Mouse (Mus musculus) heart, adult 2 months (tissue): Measurements from ENCODE around the gene Slc41a3. TPM values are rescaled to one million over a fixed set of nuclear protein-coding genes. Genes with fewer than 3 reads are reported as not detected.
A peak's percentile ranks its signal among the peaks of the same experiment; 100 is the strongest.

Experiments
- DNase-seq, 2 experiments: peaks; one replicate each; pipeline ENCODE4 v3.0.0; 2021
- H3K27ac ChIP-seq: fragments of 200-600 bp; 2 replicates; pipeline ENCODE4 v1.8.1; 2022
- H3K27me3 ChIP-seq: fragments of 200-500 bp; 2 replicates; pipeline ENCODE4 v1.6.1; 2012; ENCODE audit warnings: mild to moderate bottlenecking, low read length, inconsistent platforms, mixed read lengths; ENCODE audit not compliant: control insufficient read depth, insufficient read depth
- H3K36me3 ChIP-seq: fragments of 200-500 bp; 2 replicates; pipeline ENCODE4 v1.6.1; 2012; ENCODE audit warnings: low read length, inconsistent platforms; ENCODE audit not compliant: control insufficient read depth, insufficient read depth
- H3K4me1 ChIP-seq: fragments of 200-500 bp; 2 replicates; pipeline ENCODE4 v1.6.1; 2011; ENCODE audit warnings: low read length; ENCODE audit not compliant: control insufficient read depth, insufficient read depth
- H3K4me3 ChIP-seq: fragments of 200-600 bp; 2 replicates; pipeline ENCODE4 v1.8.1; 2022
- H3K79me2 ChIP-seq: fragments of 200-500 bp; replicated peaks from 2 replicates; pipeline ENCODE4 v1.6.1; 2012; ENCODE audit warnings: mild to moderate bottlenecking, inconsistent platforms, low read length, moderate library complexity, mixed read lengths; ENCODE audit not compliant: control insufficient read depth, insufficient read depth
- H3K9ac ChIP-seq: fragments of 200-500 bp; 2 replicates; pipeline ENCODE4 v1.6.1; 2012; ENCODE audit warnings: low read depth, mild to moderate bottlenecking, control low read depth, inconsistent platforms, low read length, mixed read lengths
- CTCF ChIP-seq: fragments of 200-600 bp; IDR thresholded peaks from 2 replicates; pipeline ENCODE4 v1.8.1; 2022; ENCODE audit warnings: antibody characterized with exemption, mild to moderate bottlenecking, moderate library complexity
- EP300 ChIP-seq: fragments of 200-500 bp; IDR thresholded peaks from 2 replicates; pipeline ENCODE4 v1.6.1; 2011; ENCODE audit warnings: low read depth, low read length, control low read depth; ENCODE audit not compliant: insufficient read depth
- POLR2A ChIP-seq: fragments of 200-500 bp; IDR thresholded peaks from 2 replicates; pipeline ENCODE4 v1.6.1; 2011; ENCODE audit warnings: mild to moderate bottlenecking, low read depth, low read length, control low read depth; ENCODE audit not compliant: insufficient read depth
- WGBS: fragments of 180-500 bp; shearing (Covaris S2); methylation state at CpG from one replicate; pipeline ENCODE4 v1.1.7; 2018; 5-methylcytosine and 5-hydroxymethylcytosine counted together
- intact Hi-C: fragments of 180-260 bp; cut with DNase I; formaldehyde crosslinking; loops from one replicate; pipeline ENCODE4 v1.15.1; 2025
- polyA plus RNA-seq: library from polyadenylated mRNA; depleted of rRNA; stranded (reverse); fragments of >200 nt; gene quantifications from 2 replicates; pipeline ENCODE4 v1.2.3, GENCODE M21; 2012
- total RNA-seq, 2 experiments: library from RNA; stranded (reverse); gene quantifications; 2 replicates each; pipeline ENCODE4 v1.2.3; 2021

Gene Slc41a3
- total and polyA plus RNA-seq, 3 experiments = 91.9 to 139 (median 100) TPM

DNA sequence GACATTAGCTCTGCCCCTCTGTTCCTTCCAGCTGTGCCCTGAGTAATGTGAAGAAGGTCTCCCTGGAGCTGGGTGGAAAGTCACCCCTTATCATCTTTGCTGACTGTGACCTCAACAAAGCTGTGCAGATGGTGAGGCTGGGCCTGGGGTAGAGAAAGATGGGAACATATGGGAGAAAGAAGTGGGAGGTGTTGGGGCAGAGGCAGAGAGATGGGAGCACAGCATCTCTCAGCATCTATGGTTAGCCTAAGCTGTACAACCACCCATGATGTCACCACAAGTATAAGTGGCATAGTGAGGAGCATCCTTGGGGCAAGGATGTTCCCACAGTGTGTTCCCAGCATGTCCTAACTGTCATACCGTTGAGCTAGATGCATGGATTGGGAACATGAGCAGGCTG lies 13.8 kb upstream of the Slc41a3 start:
- intact Hi-C loops = no loop called here
- 88% methylated on average over 1 of the region's 1 CpGs for WGBS
- TF ChIP-seq POLR2A = no peak
- no peak for TF ChIP-seq CTCF
- TF ChIP-seq EP300 = no peak
- H3K4me3 ChIP-seq = no peak overlapping the region
- DNase-seq = no peak
- H3K36me3 ChIP-seq = no peaks in the 10 kb centered on the region
- no peak overlapping the region for H3K9ac ChIP-seq
- no peaks in the 10 kb centered on the region for H3K4me1 ChIP-seq
- H3K27ac ChIP-seq = no peak overlapping the region
- no peaks in the 10 kb centered on the region for H3K27me3 ChIP-seq
- H3K79me2 ChIP-seq = no peaks in the 10 kb centered on the region

DNA sequence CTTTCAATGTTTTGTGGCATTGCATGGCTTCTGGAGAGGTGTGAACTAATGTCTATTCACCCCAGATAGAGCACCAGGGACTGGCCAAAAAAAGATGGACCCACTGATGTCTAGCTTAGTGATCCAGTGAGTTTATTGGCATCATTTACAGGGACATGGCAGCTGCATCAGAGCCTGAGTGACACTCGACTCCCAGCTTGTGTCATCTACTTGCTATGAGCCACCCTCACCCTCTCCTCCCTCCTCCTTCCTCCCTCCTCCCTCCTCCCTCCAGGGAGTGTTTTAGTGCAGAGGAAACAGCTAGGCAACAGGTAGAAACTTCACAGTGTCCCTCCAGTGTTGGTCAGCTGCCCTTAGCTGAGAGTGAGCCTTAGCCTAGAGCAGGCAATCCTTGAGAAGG lies 9.6 kb upstream of the Slc41a3 start:
- H3K79me2 ChIP-seq = no peaks in the 10 kb centered on the region
- no peak overlapping the region for H3K27ac ChIP-seq
- intact Hi-C loops = no loop called here
- H3K4me1 ChIP-seq = peaks cover 2% of the 10 kb centered on the region; the same call in 1 of the 2 replicates
- H3K9ac ChIP-seq = no peak overlapping the region
- no peaks in the 10 kb centered on the region for H3K36me3 ChIP-seq
- no peak for DNase-seq
- H3K27me3 ChIP-seq = no peaks in the 10 kb centered on the region
- WGBS = 85% methylated on average over 1 of the region's 1 CpGs
- TF ChIP-seq POLR2A (no peak), EP300 (no peak), CTCF (no peak)
- H3K4me3 ChIP-seq = no peak overlapping the region

DNA sequence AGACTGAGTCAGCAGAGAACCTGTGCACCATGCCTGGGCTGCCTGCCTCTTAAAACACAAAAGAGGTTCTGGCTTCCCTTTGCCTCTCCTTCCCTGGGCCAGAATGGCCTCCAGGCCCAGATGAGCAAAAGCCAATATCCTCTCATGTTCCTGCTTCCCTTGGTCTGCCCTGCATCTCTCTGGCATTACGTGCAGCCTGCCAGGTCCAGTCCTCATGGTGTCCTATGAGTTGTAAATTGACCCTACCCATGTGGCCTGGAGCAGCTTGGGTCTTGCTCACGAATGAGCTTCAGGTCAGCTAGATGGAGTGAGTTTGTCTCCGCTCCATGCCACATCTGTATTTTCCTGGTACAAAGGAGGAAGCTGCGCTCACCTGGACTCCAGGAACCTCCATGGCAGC lies 7.5 kb upstream of the Slc41a3 start:
- TF ChIP-seq POLR2A (no peak), EP300 (no peak), CTCF (no peak)
- WGBS = 84% methylated on average over 4 of the region's 4 CpGs
- no peaks in the 10 kb centered on the region for H3K27me3 ChIP-seq
- no peaks in the 10 kb centered on the region for H3K79me2 ChIP-seq
- H3K4me1 ChIP-seq = peaks cover 2% of the 10 kb centered on the region; the same call in 1 of the 2 replicates
- no peak for DNase-seq
- H3K27ac ChIP-seq = no peak overlapping the region
- no peak overlapping the region for H3K9ac ChIP-seq
- H3K4me3 ChIP-seq = no peak overlapping the region
- intact Hi-C loops = no loop called here
- H3K36me3 ChIP-seq = no peaks in the 10 kb centered on the region

DNA sequence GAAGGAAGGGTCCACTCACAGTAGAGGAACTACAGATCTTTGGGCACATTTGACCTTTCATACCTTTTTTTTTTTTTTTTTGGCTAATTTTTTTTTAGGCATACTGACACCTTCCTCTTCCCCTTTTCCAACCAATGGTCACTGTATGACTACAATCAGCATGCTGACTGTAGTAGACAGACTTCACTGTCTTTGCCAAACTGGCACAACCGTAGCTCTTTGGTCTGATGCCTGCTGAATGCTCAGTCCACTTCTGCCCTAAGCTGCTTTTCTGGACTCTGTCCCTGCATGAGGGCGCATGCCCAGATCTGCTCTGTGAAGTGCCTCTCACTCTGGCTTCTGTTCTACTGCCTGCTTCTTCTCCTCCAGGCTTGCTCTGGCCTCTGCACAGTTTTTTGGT lies 6.9 kb upstream of the Slc41a3 start:
- Histone ChIP-seq H3K4me3 (no peak overlapping the region), H3K36me3 (no peaks in the 10 kb centered on the region), H3K4me1 (peaks cover 2% of the 10 kb centered on the region; the same call in 1 of the 2 replicates), H3K79me2 (no peaks in the 10 kb centered on the region), H3K27me3 (no peaks in the 10 kb centered on the region), H3K9ac (no peak overlapping the region), H3K27ac (no peak overlapping the region)
- TF ChIP-seq POLR2A = no peak
- no peak for TF ChIP-seq CTCF
- 49% methylated on average over 2 of the region's 2 CpGs for WGBS
- peak; percentile 55 to 75 for DNase-seq
- intact Hi-C loops = no loop called here

DNA sequence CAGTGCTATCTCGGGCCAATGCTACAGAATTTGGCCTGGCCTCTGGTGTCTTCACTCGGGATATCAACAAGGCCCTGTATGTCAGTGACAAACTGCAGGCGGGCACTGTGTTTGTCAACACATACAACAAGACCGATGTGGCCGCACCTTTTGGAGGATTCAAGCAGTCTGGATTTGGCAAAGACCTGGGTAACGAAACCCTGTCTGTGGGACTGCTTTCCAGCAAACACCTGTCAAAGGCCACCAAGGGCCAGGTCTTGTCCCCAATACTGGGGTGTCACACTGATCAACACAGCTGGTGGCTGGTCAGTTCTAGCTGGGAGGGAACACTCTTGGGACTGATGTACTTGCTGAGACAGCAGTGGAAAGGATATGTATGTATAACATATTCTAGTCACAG lies 6.3 kb upstream of the Slc41a3 start:
- 66% methylated on average over 6 of the region's 6 CpGs for WGBS
- TF ChIP-seq POLR2A (no peak), CTCF (no peak), EP300 (no peak)
- Histone ChIP-seq H3K27me3 (no peaks in the 10 kb centered on the region), H3K9ac (no peak overlapping the region), H3K36me3 (no peaks in the 10 kb centered on the region), H3K4me3 (no peak overlapping the region), H3K27ac (no peak overlapping the region), H3K4me1 (peaks cover 2% of the 10 kb centered on the region; the same call in 1 of the 2 replicates), H3K79me2 (no peaks in the 10 kb centered on the region)
- no peak for DNase-seq
- intact Hi-C loops = no loop called here

DNA sequence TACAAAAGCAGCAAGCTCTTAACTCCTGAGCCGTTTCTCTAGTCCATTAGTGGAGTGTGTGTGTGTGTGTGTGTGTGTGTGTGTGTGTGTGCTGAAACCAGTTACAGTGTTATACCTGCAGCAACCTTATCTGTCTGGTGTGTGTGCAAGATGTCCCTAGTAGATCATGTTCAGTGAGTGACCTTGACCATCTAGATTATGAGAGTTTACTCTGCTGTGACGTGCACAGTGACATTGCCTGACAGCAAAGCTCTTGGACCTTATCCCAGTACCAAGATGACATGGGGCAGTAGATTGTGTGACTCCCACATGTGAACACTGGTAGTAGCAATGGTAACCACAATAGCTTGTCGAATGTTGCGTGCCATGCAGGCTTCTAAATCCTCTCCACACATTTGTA lies 4.2 kb upstream of the Slc41a3 start:
- H3K9ac ChIP-seq = no peak overlapping the region
- H3K4me1 ChIP-seq = peaks cover 4% of the 10 kb centered on the region; the same call in 1 of the 2 replicates
- H3K27me3 ChIP-seq = no peaks in the 10 kb centered on the region
- no peak for DNase-seq
- TF ChIP-seq POLR2A = no peak
- no peak for TF ChIP-seq EP300
- no peak for TF ChIP-seq CTCF
- no peaks in the 10 kb centered on the region for H3K79me2 ChIP-seq
- intact Hi-C loops = no loop called here
- no peak overlapping the region for H3K27ac ChIP-seq
- 61% methylated on average over 4 of the region's 4 CpGs for WGBS
- H3K4me3 ChIP-seq = no peak overlapping the region
- no peaks in the 10 kb centered on the region for H3K36me3 ChIP-seq

DNA sequence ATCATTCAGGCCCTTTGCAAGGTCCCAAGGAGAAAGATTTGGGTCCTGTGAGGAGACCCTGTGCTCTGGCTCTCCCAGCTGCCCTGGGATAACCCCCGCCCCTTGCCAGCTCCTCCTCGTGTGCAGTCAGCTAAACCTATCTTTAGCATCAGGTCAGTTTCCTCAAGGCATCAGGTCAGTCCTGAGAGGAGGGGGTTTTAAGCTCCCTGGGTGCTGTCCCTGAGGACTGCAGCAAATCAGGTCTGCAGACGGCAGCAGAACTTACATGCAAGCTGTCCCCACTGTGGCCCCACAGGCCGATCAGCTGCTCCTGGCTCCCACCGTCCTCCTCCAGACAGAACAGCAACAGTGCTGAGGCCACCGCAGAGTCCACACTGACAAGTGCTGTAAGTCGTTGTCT lies 2.8 kb upstream of the Slc41a3 start:
- H3K4me1 ChIP-seq = peaks cover 6% of the 10 kb centered on the region
- H3K9ac ChIP-seq = no peak overlapping the region
- no peak for TF ChIP-seq EP300
- no peak for TF ChIP-seq CTCF
- no peak for TF ChIP-seq POLR2A
- H3K4me3 ChIP-seq = no peak overlapping the region
- no peak for DNase-seq
- no peak overlapping the region for H3K27ac ChIP-seq
- intact Hi-C loops = no loop called here
- no peaks in the 10 kb centered on the region for H3K79me2 ChIP-seq
- H3K36me3 ChIP-seq = no peaks in the 10 kb centered on the region
- WGBS = 44% methylated on average over 7 of the region's 7 CpGs
- H3K27me3 ChIP-seq = no peaks in the 10 kb centered on the region
